Mouse (Mus musculus) heart, adult 2 months (tissue): Measurements from ENCODE around the gene Tysnd1.

Experiments
- CTCF ChIP-seq: fragments of 200-600 bp; IDR thresholded peaks from 2 replicates; pipeline ENCODE4 v1.8.1; 2022; ENCODE audit warnings: antibody characterized with exemption, mild to moderate bottlenecking, moderate library complexity
- EP300 ChIP-seq: fragments of 200-500 bp; IDR thresholded peaks from 2 replicates; pipeline ENCODE4 v1.6.1; 2011; ENCODE audit warnings: low read depth, low read length, control low read depth; ENCODE audit not compliant: insufficient read depth

DNA sequence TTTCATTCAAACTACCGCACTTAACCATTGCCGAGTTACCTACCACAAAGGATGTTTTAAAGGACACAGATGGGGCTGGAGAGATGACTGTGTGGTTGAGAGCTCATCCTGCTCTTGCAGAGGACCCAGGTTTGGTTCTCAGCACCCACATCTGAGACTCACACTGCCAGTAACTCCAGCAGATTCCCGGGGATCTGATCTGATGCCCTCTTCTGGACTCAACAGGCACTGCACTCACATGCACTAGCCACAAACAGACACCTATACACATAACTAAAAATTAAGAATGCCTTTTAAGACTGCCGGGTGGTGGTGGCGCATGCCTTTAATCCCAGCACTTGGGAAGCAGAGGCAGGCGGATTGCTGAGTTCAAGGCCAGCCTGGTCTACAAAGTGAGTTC lies 34.9 kb downstream of the Tysnd1 start:
- TF ChIP-seq CTCF (no peak), EP300 (no peak)
